Mouse (Mus musculus) liver, embryonic 12.5 days (tissue): ENCODE data around the gene Gm21992. TPM values are rescaled to one million over a fixed set of nuclear protein-coding genes. Genes with fewer than 3 reads are reported as not detected.

Experiments used
- ATAC-seq: fragments of 200-750 bp; cut with Nextera tagmentation; 2 replicates; pipeline ENCODE4 v1.8.0; 2017; ENCODE audit warnings: moderate number of reproducible peaks, mild to moderate bottlenecking, moderate library complexity
- H3K27ac ChIP-seq: fragments of 300-500 bp; sonication (generic); 2 replicates; pipeline ENCODE4 v1.5.1; 2016; ENCODE audit warnings: mild to moderate bottlenecking
- H3K27me3 ChIP-seq: fragments of 300-500 bp; sonication (generic); replicated peaks from 2 replicates; pipeline ENCODE4 v1.6.1; 2016; ENCODE audit warnings: mild to moderate bottlenecking, moderate library complexity
- H3K36me3 ChIP-seq: fragments of 300-500 bp; sonication (generic); 2 replicates; pipeline ENCODE4 v1.6.1; 2016; ENCODE audit warnings: mild to moderate bottlenecking, moderate library complexity
- H3K4me1 ChIP-seq: fragments of 300-500 bp; sonication (generic); 2 replicates; pipeline ENCODE4 v1.6.1; 2016
- H3K4me2 ChIP-seq: fragments of 300-500 bp; sonication (generic); 2 replicates; pipeline ENCODE4 v1.6.1; 2016; ENCODE audit warnings: mild to moderate bottlenecking, moderate library complexity
- H3K4me3 ChIP-seq: fragments of 300-500 bp; sonication (generic); 2 replicates; pipeline ENCODE4 v1.5.1; 2016; ENCODE audit warnings: mild to moderate bottlenecking, moderate library complexity
- H3K9ac ChIP-seq: fragments of 300-500 bp; sonication (generic); 2 replicates; pipeline ENCODE4 v1.6.1; 2016; ENCODE audit warnings: mild to moderate bottlenecking, moderate library complexity
- H3K9me3 ChIP-seq: fragments of 300-500 bp; sonication (generic); replicated peaks from 2 replicates; pipeline ENCODE4 v1.6.1; 2016; ENCODE audit warnings: mild to moderate bottlenecking, moderate library complexity
- WGBS: fragments of 180-500 bp; shearing (Covaris S2); methylation state at CpG from one replicate; pipeline ENCODE4 v1.1.7; 2016; ENCODE audit not compliant: insufficient replicate concordance; 5-methylcytosine and 5-hydroxymethylcytosine counted together
- polyA plus RNA-seq: library from polyadenylated mRNA; unstranded; fragments of >200 nt; fragmentation: Nextera tagmentation; extraction: Ambion mirVana; gene quantifications from 2 replicates; pipeline ENCODE4 v1.2.1, GENCODE M21; 2016

The Gm21992 gene
- polyA plus RNA-seq, 1 experiment from 2014 or later: 18.9 TPM

DNA sequence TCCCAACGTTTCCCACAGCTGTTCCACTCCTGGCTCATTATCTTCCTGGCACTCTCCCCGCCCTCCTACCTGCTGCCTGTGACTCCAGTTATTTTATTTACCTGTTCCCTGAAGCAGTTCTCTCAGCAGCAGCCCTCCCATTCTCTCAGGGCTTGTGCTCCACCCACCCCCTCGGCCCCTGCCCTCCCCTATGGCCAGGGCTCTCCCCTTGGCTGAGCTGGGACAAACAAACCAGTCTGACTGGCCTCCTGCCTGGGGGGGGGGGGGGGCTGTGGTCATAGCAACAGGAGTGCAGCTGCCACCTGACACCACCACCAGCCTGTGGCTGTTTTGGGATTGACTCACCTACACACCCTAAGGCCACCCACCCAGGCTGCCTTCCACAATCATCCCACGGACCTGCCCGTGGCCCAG, 92.1 kb downstream of the Gm21992 start:
- no peak overlapping the region for H3K9ac ChIP-seq
- ATAC-seq: peak; percentile 30; the same call in 1 of the 2 replicates
- H3K9me3 ChIP-seq: no peaks in the 10 kb centered on the region
- H3K4me2 ChIP-seq: no peak overlapping the region
- H3K27me3 ChIP-seq: peaks cover 60% of the 10 kb centered on the region
- H3K4me1 ChIP-seq: peaks cover 18% of the 10 kb centered on the region
- H3K4me3 ChIP-seq: no peak overlapping the region
- 29% methylated on average over 5 of the region's 5 CpGs for WGBS
- H3K27ac ChIP-seq: no peak overlapping the region
- no peaks in the 10 kb centered on the region for H3K36me3 ChIP-seq

DNA sequence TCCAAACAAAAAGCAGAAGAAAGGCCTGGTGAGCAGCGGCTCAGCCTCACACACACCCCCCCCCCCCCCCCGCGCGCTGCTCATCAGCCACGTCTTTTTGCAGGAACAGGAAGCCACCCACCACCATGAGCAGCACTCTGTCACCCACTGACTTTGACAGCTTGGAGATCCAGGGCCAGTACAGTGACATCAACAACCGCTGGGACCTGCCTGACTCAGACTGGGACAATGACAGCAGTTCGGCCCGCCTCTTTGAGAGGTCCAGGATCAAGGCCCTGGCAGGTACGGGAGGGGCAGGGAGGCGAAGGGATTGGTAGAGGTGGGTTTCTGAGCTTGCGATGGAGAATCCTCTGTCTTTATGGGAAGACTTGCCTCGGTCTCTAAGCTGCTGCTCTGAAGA, 92.7 kb downstream of the Gm21992 start:
- no peaks in the 10 kb centered on the region for H3K36me3 ChIP-seq
- ATAC-seq: no peak
- H3K9me3 ChIP-seq: no peaks in the 10 kb centered on the region
- peaks cover 18% of the 10 kb centered on the region for H3K4me1 ChIP-seq
- H3K4me3 ChIP-seq: no peak overlapping the region
- no peak overlapping the region for H3K4me2 ChIP-seq
- peaks cover 66% of the 10 kb centered on the region for H3K27me3 ChIP-seq
- WGBS: 13% methylated on average over 12 of the region's 12 CpGs
- H3K9ac ChIP-seq: no peak overlapping the region
- H3K27ac ChIP-seq: no peak overlapping the region

DNA sequence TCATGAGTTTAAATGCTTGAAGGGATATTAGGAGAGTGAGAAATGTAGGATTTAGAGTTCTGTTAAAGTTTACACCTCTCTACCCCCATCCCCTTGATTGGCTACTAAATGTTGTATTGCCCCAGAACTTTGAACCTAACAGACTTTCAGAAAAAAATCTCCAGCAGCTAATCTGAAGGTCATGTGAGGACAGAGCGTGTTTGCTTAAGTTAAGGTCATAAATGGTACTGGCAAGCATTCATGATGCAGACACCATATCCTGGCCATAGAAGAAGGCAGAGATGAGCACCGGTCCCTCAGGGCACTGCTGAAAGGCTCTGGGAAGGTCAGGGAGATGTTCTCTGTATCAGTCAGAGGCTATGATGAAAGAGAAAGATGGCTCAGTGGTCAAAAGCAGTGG, 94.1 kb downstream of the Gm21992 start:
- Histone ChIP-seq H3K4me3 (no peak overlapping the region), H3K4me2 (no peak overlapping the region), H3K9me3 (no peaks in the 10 kb centered on the region), H3K4me1 (peaks cover 19% of the 10 kb centered on the region), H3K27ac (no peak overlapping the region), H3K9ac (no peak overlapping the region), H3K36me3 (no peaks in the 10 kb centered on the region), H3K27me3 (peaks cover 77% of the 10 kb centered on the region)
- 79% methylated on average over 2 of the region's 2 CpGs for WGBS
- no peak for ATAC-seq

DNA sequence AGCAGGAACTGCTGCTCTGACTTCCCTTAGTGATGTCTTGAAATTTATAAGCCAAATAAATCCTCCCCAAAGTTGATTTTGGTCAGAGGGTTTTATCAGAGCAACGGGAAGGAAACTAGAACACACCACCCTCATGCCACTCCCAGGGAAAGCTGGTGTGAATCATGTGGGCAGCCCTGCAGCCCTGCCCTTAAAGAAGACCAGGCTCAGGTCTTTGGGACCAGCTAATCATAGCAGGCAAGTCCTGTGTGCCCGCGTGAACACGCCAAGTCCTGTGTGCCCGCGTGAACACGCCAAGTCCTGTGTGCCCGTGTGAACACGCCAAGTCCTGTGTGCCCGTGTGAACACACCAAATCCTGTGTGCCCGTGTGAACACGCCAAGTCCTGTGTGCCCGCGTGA, 94.7 kb downstream of the Gm21992 start:
- Histone ChIP-seq H3K4me2 (no peak overlapping the region), H3K4me3 (no peak overlapping the region), H3K4me1 (peaks cover 22% of the 10 kb centered on the region), H3K27ac (no peak overlapping the region), H3K9ac (no peak overlapping the region), H3K27me3 (peaks cover 81% of the 10 kb centered on the region), H3K36me3 (no peaks in the 10 kb centered on the region), H3K9me3 (no peaks in the 10 kb centered on the region)
- WGBS: 83% methylated on average over 14 of the region's 14 CpGs
- ATAC-seq: no peak

DNA sequence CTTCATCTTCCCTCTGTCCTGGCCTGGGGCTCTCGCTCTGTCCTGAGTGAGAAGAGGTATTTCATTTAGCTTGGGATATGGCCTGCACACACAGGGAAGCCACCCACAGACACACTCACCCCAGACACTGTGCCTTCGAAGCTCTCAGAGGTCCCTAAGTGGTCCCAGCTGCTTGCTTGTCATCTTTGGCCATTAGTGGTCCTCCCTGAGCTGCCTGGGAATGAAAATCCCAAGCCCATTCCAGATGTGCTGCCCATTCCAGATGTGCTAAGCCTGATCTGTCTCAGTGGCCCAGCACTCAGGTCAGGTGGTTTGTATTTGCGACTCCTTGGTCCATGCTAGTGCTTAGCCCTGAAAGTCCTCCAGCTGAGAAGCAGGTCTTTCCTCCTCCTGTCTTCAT, 97.5 kb downstream of the Gm21992 start:
- H3K36me3 ChIP-seq: no peaks in the 10 kb centered on the region
- WGBS: 54% methylated on average over 3 of the region's 3 CpGs
- no peak overlapping the region for H3K4me2 ChIP-seq
- H3K9me3 ChIP-seq: no peaks in the 10 kb centered on the region
- no peak overlapping the region for H3K9ac ChIP-seq
- H3K4me1 ChIP-seq: peaks cover 7% of the 10 kb centered on the region; the same call in 1 of the 2 replicates
- no peak overlapping the region for H3K4me3 ChIP-seq
- no peak overlapping the region for H3K27ac ChIP-seq
- ATAC-seq: no peak
- H3K27me3 ChIP-seq: peaks cover 88% of the 10 kb centered on the region

DNA sequence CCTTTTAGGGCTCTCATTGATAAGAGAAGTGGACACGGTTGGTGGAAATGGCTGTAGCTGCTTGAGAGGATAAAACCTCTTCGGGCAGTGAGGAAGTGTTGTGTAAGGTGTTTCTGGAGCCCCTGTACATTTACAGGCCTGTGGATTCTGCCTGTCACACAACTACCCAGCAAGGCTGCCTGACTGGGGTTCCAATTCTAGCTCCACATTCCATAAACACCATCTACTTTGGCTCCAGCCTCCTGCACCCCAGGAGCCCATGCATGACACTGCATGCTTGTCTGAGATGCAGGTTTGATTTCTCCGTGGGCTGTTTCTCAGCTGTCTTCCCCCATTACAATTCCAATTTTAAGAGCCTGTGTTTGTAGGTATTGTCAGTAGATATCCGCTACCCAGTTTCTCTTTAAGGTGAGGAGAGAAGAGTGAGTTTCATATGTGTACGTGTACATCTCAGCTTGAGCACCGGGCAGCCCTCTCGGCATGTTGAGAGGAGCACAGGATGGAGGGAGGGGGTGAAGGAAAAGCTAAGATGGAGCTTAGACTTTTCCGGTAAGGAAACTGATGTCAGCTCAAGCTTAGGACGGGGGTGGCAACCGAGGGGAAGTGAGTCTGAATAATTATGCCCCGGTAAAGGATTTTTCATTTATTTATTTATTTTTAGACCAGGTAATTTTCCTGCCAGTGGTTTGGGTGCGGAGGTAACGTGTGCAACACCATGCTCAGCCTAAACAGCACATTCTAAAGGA, 98.5 kb downstream of the Gm21992 start:
- Histone ChIP-seq H3K9ac (no peak overlapping the region), H3K4me3 (no peak overlapping the region; the same call in 1 of the 2 replicates), H3K9me3 (no peaks in the 10 kb centered on the region), H3K27ac (no peak overlapping the region), H3K27me3 (peaks cover 88% of the 10 kb centered on the region), H3K4me2 (peak overlapping the region; percentile 71), H3K4me1 (peaks cover 4% of the 10 kb centered on the region; the same call in 1 of the 2 replicates), H3K36me3 (no peaks in the 10 kb centered on the region)
- no peak for ATAC-seq
- 31% methylated on average over 13 of the region's 13 CpGs for WGBS

DNA sequence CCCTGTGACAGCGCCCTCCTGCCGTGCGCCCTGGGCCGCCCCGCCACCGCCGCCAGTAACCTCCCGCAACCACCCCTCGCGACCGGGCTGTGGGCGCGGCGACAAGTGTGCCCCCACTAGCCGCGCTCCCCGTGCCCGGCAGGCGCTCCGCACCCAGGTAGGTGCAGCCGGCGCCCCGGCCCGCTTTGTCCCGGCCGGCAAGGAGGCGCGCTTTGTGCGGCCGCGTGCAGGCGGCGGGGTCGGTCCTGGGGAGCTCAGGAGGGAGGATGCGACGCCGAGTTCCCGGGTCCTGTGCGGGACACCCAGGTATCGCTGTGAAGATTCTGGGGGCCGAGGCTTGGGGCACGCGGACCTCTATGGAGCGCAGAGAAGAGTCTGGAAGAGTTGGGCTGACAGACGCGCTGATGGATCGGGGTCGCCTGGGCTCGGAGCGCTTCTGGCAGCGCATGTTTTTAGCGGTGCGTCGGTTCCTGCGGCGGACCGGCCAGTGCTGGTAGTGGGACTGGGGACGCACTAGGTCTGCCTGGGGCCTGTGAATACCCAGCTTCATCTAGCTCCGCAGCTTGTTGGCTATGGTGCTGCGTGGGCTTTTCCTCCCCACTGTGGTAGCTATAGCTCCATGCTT, 99.1 kb downstream of the Gm21992 start:
- Histone ChIP-seq H3K4me2 (peak overlapping the region; percentile 71), H3K9ac (no peak overlapping the region), H3K4me3 (peak overlapping the region; percentile 47), H3K4me1 (peaks cover 4% of the 10 kb centered on the region; the same call in 1 of the 2 replicates), H3K27ac (no peak overlapping the region), H3K9me3 (no peaks in the 10 kb centered on the region), H3K27me3 (peaks cover 84% of the 10 kb centered on the region), H3K36me3 (no peaks in the 10 kb centered on the region)
- WGBS: under 1% methylated on average over 59 of the region's 60 CpGs
- no peak for ATAC-seq

DNA sequence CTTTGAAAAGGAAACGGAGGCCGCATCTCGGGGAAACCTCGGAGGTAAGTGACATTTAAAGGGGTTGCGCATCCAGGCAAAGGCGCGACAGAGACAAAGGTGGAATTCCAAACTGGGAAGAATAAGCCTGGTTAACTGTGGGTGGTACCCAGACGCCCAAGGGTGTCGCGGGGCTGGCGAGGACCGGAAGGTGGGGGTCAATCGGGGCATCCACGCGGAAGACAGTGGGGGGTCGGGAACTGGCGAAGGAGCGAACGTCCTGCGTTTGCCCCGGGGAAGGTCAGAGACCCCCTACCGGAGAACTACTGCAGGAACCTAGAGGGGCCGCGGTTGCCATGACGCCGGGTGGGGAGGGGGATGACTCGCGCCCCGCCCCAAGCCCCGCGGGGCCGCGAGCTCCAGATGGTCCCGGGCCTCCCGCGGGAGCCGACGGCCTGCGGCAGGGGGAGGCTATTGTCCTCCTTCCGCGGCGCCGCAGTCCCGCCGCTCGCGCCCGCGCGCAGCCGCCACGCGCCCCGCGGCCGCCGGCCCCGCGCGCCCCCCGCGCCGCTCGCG, 99.7 kb downstream of the Gm21992 start:
- 2% methylated on average over 46 of the region's 65 CpGs for WGBS
- Histone ChIP-seq H3K9ac (no peak overlapping the region), H3K27ac (no peak overlapping the region), H3K4me2 (peak overlapping the region; percentile 71), H3K27me3 (peaks cover 79% of the 10 kb centered on the region), H3K36me3 (no peaks in the 10 kb centered on the region), H3K9me3 (no peaks in the 10 kb centered on the region), H3K4me1 (peaks cover 4% of the 10 kb centered on the region; the same call in 1 of the 2 replicates), H3K4me3 (peak overlapping the region; percentile 47)
- no peak for ATAC-seq

DNA sequence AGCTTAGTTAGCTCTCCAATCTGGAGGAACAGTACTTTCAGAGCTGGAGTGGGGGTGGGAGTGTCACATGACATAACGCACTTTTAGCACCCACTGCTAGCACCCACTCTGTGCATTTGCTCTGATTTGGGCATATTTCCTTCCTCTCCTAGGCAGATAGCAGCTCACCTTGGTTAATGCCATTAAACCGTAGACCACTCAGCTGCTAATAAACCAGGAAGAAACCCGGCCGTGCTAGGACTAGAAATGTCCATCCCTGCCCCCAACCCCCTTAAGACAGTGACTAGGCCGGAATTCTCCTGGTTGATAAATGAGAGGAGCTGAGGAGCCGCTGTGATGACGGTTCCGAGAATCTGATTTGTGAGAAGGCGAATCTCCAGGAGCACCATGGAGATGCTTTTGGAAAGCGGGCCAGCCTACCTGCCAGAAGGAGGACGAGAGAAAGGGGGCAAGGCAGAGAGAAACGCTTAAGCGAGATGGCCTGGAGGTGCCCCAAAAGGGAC, 100.3 kb downstream of the Gm21992 start, which contains the start of gene Sptbn2:
Gene Sptbn2, plus strand, starts transcription at position 70 of the 503 bp plus-strand sequence.
- H3K4me3 ChIP-seq: peak within 1 kb of the TSS; percentile 47
- H3K36me3 ChIP-seq: no peaks in the 10 kb centered on the region
- WGBS: 20% methylated on average over 13 of the region's 13 CpGs
- H3K4me1 ChIP-seq: peaks cover 4% of the 10 kb centered on the region; the same call in 1 of the 2 replicates
- peaks cover 79% of the 10 kb centered on the region for H3K27me3 ChIP-seq
- H3K9ac ChIP-seq: no peak within 1 kb of the TSS
- ATAC-seq: no peak
- no peaks in the 10 kb centered on the region for H3K9me3 ChIP-seq
- H3K4me2 ChIP-seq: peak within 1 kb of the TSS; percentile 71
- H3K27ac ChIP-seq: no peak within 1 kb of the TSS

DNA sequence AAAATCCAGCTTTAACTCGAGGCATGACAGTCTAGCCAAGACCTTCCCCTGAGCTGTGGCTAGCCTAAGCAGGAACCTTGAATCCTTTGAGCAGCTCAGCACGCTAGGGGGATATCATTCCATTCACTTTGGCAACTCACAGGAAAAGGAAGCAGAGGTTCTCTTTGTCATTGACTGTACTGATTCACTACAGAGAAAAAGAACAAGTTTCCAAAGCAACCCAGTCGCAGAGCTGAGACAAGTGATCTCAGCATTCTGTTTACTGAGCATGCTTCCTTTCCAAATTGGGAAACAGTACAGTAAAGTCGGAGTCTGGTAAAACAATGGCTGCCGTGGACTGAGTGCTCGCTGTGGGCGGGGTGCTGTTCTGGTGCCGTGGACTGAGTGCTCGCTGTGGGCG, 102.6 kb downstream of the Gm21992 start:
- no peak overlapping the region for H3K9ac ChIP-seq

DNA sequence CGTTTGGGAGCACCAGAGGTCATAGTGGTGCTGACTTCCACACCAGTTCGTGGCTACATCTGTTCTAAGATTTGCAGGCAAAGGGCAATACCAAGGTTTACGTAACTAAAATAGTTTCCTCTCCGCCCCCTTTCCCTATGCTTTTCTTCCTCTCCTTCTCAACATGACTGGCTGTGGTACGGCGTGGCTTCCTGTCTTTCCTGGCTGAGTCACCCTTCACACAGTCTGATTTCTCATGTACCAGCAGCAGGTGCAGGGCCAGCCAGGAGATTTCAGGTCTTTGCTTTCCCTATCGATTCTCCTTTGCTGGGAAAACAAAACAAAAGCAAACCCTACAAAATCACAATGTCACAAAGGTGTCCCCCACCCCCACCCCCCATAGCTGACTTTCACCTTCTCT, 110.2 kb downstream of the Gm21992 start:
- H3K4me2 ChIP-seq: no peak overlapping the region
- no peaks in the 10 kb centered on the region for H3K9me3 ChIP-seq
- no peak overlapping the region for H3K27ac ChIP-seq
- no peaks in the 10 kb centered on the region for H3K36me3 ChIP-seq
- ATAC-seq: no peak
- peaks cover 75% of the 10 kb centered on the region for H3K27me3 ChIP-seq
- no peak overlapping the region for H3K9ac ChIP-seq
- 0 out of 2 replicates have a peak, but pooled peaks cover 7% of the 10 kb centered on the region for H3K4me1 ChIP-seq
- no peak overlapping the region for H3K4me3 ChIP-seq
- WGBS: 17% methylated on average over 7 of the region's 7 CpGs

More for the DNA sequence above, 102.6 kb downstream of the Gm21992 start:
- Histone ChIP-seq H3K9me3 (no peaks in the 10 kb centered on the region), H3K27ac (no peak overlapping the region), H3K4me3 (no peak overlapping the region), H3K4me1 (peaks cover 4% of the 10 kb centered on the region; the same call in 1 of the 2 replicates), H3K27me3 (peaks cover 64% of the 10 kb centered on the region), H3K36me3 (no peaks in the 10 kb centered on the region), H3K4me2 (no peak overlapping the region)
- ATAC-seq: no peak
- 64% methylated on average over 10 of the region's 10 CpGs for WGBS

DNA sequence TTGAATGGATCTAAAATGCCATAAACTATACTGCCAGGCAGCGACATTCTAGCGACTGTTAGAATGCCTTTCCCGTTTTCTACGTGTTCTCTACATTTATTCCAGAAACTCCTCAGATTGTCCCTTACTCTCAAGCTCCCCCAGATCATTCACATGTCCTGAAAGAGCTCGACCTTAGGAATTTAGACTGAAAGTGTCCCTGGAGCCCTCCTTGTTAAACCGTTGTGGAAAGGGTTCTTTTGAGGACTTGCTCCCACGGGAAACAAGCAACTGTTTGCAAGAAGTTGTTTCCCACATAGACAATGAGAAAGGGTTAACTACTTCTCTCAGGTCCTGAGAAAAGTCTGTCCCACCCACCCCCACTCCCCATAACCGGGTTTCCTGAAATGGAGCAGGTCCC, 110.8 kb downstream of the Gm21992 start:
- Histone ChIP-seq H3K9me3 (no peaks in the 10 kb centered on the region), H3K36me3 (no peaks in the 10 kb centered on the region), H3K4me3 (no peak overlapping the region), H3K9ac (no peak overlapping the region), H3K4me1 (0 out of 2 replicates have a peak, but pooled peaks cover 7% of the 10 kb centered on the region), H3K27me3 (peaks cover 75% of the 10 kb centered on the region), H3K4me2 (no peak overlapping the region), H3K27ac (no peak overlapping the region)
- no peak for ATAC-seq
- 60% methylated on average over 8 of the region's 8 CpGs for WGBS
